Mouse (Mus musculus): ENCODE results near the gene Cacna1e. TPM values are rescaled to one million over a fixed set of nuclear protein-coding genes. Genes with fewer than 3 reads are reported as not detected.

The Cacna1e gene
- polyA plus RNA-seq, 1 experiment from 2014 or later: 0.05 TPM

DNA sequence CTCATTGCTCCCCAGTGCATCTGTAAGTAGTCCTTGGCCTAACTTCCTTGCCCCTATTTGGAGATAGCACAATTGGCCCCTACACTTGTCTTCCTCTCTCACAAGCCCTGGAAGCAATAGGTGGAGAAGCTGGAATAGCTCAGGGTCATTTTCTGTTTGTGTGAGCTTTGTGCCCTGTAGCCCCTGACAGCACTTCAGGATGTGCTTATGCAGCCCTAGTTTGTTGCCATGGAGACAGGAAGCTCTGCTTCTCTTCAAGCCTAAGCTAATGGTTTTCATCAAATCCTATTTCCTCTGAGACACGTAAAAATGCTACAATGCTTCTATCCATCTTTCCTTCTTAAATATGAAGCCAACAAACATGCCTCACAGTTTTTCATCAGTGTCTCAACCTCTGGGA, 328.5 kb downstream of the Cacna1e start:
- Histone ChIP-seq H3K9me3 (ENCODE audit: low read length) (no peaks in the 10 kb centered on the region), H3K4me3 (ENCODE audit: low read length) (no peak overlapping the region), H3K9ac (replicated peaks; ENCODE audit: low read length) (no peak overlapping the region), H3K27me3 (ENCODE audit: insufficient read depth, low read length) (no peaks in the 10 kb centered on the region), H3K4me2 (replicated peaks; ENCODE audit: low read depth, low read length) (no peak overlapping the region), H3K36me3 (ENCODE audit: insufficient read depth, low read length) (no peaks in the 10 kb centered on the region), H3K27ac (ENCODE audit: low read length) (no peak overlapping the region), H3K4me1 (ENCODE audit: insufficient read depth, low read length) (no peaks in the 10 kb centered on the region)
- 44% methylated on average over 1 of the region's 1 CpGs for WGBS
- no peak for ATAC-seq (ENCODE audit: low FRiP score, low TSS enrichment)

- no peaks in the 10 kb centered on the region for H3K4me1 ChIP-seq (ENCODE audit: insufficient read depth, low read length)
- H3K27ac ChIP-seq (ENCODE audit: low read length): no peak overlapping the region
- H3K4me3 ChIP-seq (ENCODE audit: low read length): no peak overlapping the region
- no peak overlapping the region for H3K4me2 ChIP-seq (replicated peaks; ENCODE audit: low read depth, low read length)
- no peaks in the 10 kb centered on the region for H3K9me3 ChIP-seq (ENCODE audit: low read length)
- H3K27me3 ChIP-seq (ENCODE audit: insufficient read depth, low read length): no peaks in the 10 kb centered on the region
- 47% methylated on average over 1 of the region's 1 CpGs for WGBS
- no peak for ATAC-seq (ENCODE audit: low FRiP score, low TSS enrichment)
- no peak overlapping the region for H3K9ac ChIP-seq (replicated peaks; ENCODE audit: low read length)
- H3K36me3 ChIP-seq (ENCODE audit: insufficient read depth, low read length): no peaks in the 10 kb centered on the region
Measured at GRCm38 (mm10) chr1:154553132-154553531, 331.2 kb downstream of the Cacna1e start.

GRCm38 (mm10) chr1:154537445-154537844, 346.9 kb downstream of the Cacna1e start:
- H3K27ac ChIP-seq (ENCODE audit: low read length): no peak overlapping the region
- no peaks in the 10 kb centered on the region for H3K36me3 ChIP-seq (ENCODE audit: insufficient read depth, low read length)
- H3K4me1 ChIP-seq (ENCODE audit: insufficient read depth, low read length): no peaks in the 10 kb centered on the region
- no peaks in the 10 kb centered on the region for H3K27me3 ChIP-seq (ENCODE audit: insufficient read depth, low read length)
- H3K9me3 ChIP-seq (ENCODE audit: low read length): no peaks in the 10 kb centered on the region; the same call in 1 of the 2 replicates
- H3K4me3 ChIP-seq (ENCODE audit: low read length): no peak overlapping the region
- ATAC-seq (ENCODE audit: low FRiP score, low TSS enrichment): no peak
- H3K9ac ChIP-seq (replicated peaks; ENCODE audit: low read length): no peak overlapping the region
- no peak overlapping the region for H3K4me2 ChIP-seq (replicated peaks; ENCODE audit: low read depth, low read length)

- no peaks in the 10 kb centered on the region for H3K36me3 ChIP-seq (ENCODE audit: insufficient read depth, low read length)
- no peak overlapping the region for H3K4me3 ChIP-seq (ENCODE audit: low read length)
- H3K9ac ChIP-seq (replicated peaks; ENCODE audit: low read length): no peak overlapping the region
- no peaks in the 10 kb centered on the region for H3K4me1 ChIP-seq (ENCODE audit: insufficient read depth, low read length)
- no peak overlapping the region for H3K4me2 ChIP-seq (replicated peaks; ENCODE audit: low read depth, low read length)
- WGBS: 78% methylated on average over 2 of the region's 2 CpGs
- H3K9me3 ChIP-seq (ENCODE audit: low read length): no peaks in the 10 kb centered on the region
- no peaks in the 10 kb centered on the region for H3K27me3 ChIP-seq (ENCODE audit: insufficient read depth, low read length)
- ATAC-seq (ENCODE audit: low FRiP score, low TSS enrichment): no peak
- H3K27ac ChIP-seq (ENCODE audit: low read length): no peak overlapping the region
Measured at GRCm38 (mm10) chr1:154536763-154537162, 347.5 kb downstream of the Cacna1e start.

GRCm38 (mm10) chr1:154532987-154533940, 351.0 kb downstream of the Cacna1e start:
- H3K27ac ChIP-seq (ENCODE audit: low read length): no peak overlapping the region

GRCm38 (mm10) chr1:154529666-154530065, 354.6 kb downstream of the Cacna1e start:
- WGBS: 91% methylated on average over 4 of the region's 4 CpGs
- no peak overlapping the region for H3K4me2 ChIP-seq (replicated peaks; ENCODE audit: low read depth, low read length)
- no peaks in the 10 kb centered on the region for H3K4me1 ChIP-seq (ENCODE audit: insufficient read depth, low read length)
- H3K27me3 ChIP-seq (ENCODE audit: insufficient read depth, low read length): no peaks in the 10 kb centered on the region
- H3K9ac ChIP-seq (replicated peaks; ENCODE audit: low read length): no peak overlapping the region
- H3K36me3 ChIP-seq (ENCODE audit: insufficient read depth, low read length): no peaks in the 10 kb centered on the region
- ATAC-seq (ENCODE audit: low FRiP score, low TSS enrichment): no peak
- H3K4me3 ChIP-seq (ENCODE audit: low read length): no peak overlapping the region
- H3K27ac ChIP-seq (ENCODE audit: low read length): no peak overlapping the region
- no peaks in the 10 kb centered on the region for H3K9me3 ChIP-seq (ENCODE audit: low read length)

More at GRCm38 (mm10) chr1:154532987-154533940, 351.0 kb downstream of the Cacna1e start:
- no peaks in the 10 kb centered on the region for H3K9me3 ChIP-seq (ENCODE audit: low read length)
- no peak overlapping the region for H3K4me2 ChIP-seq (replicated peaks; ENCODE audit: low read depth, low read length)
- no peaks in the 10 kb centered on the region for H3K27me3 ChIP-seq (ENCODE audit: insufficient read depth, low read length)
- no peaks in the 10 kb centered on the region for H3K36me3 ChIP-seq (ENCODE audit: insufficient read depth, low read length)
- H3K4me1 ChIP-seq (ENCODE audit: insufficient read depth, low read length): no peaks in the 10 kb centered on the region
- no peak overlapping the region for H3K4me3 ChIP-seq (ENCODE audit: low read length)
- ATAC-seq (ENCODE audit: low FRiP score, low TSS enrichment): no peak
- 78% methylated on average over 11 of the region's 11 CpGs for WGBS
- no peak overlapping the region for H3K9ac ChIP-seq (replicated peaks; ENCODE audit: low read length)

DNA sequence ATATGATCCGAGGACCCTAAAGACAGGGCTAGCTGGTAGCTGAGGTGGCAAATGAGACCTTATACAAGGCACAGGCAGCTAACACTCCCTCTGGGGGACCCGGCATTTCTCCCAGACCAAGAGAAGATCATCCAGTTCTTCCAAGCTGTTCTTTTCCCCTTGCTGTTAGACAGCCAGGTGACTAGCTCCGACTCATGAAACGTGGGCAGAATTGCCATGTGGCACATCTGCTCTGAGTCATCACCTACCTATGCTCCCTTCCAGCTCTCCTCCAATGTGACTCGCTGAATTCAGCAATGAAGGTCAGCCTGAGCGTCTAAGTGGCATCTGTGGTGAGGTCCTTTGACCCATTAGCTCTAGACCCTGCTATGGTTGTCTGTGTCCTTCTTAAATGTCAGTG, 355.5 kb downstream of the Cacna1e start:
- Histone ChIP-seq H3K36me3 (ENCODE audit: insufficient read depth, low read length) (no peaks in the 10 kb centered on the region), H3K27me3 (ENCODE audit: insufficient read depth, low read length) (no peaks in the 10 kb centered on the region), H3K27ac (ENCODE audit: low read length) (no peak overlapping the region), H3K9ac (replicated peaks; ENCODE audit: low read length) (no peak overlapping the region), H3K4me3 (ENCODE audit: low read length) (no peak overlapping the region), H3K4me1 (ENCODE audit: insufficient read depth, low read length) (no peaks in the 10 kb centered on the region), H3K9me3 (ENCODE audit: low read length) (no peaks in the 10 kb centered on the region), H3K4me2 (replicated peaks; ENCODE audit: low read depth, low read length) (no peak overlapping the region)
- ATAC-seq (ENCODE audit: low FRiP score, low TSS enrichment): no peak
- 91% methylated on average over 6 of the region's 6 CpGs for WGBS

GRCm38 (mm10) chr1:154520715-154521114, 363.6 kb downstream of the Cacna1e start:
- H3K27me3 ChIP-seq (ENCODE audit: insufficient read depth, low read length): no peaks in the 10 kb centered on the region
- H3K27ac ChIP-seq (ENCODE audit: low read length): no peak overlapping the region
- no peak for ATAC-seq (ENCODE audit: low FRiP score, low TSS enrichment)
- H3K4me1 ChIP-seq (ENCODE audit: insufficient read depth, low read length): no peaks in the 10 kb centered on the region
- H3K9me3 ChIP-seq (ENCODE audit: low read length): no peaks in the 10 kb centered on the region
- 90% methylated on average over 2 of the region's 2 CpGs for WGBS
- H3K4me2 ChIP-seq (replicated peaks; ENCODE audit: low read depth, low read length): no peak overlapping the region
- no peaks in the 10 kb centered on the region for H3K36me3 ChIP-seq (ENCODE audit: insufficient read depth, low read length)
- H3K9ac ChIP-seq (replicated peaks; ENCODE audit: low read length): no peak overlapping the region
- no peak overlapping the region for H3K4me3 ChIP-seq (ENCODE audit: low read length)

- 82% methylated on average over 2 of the region's 2 CpGs for whole genome bisulfite sequencing
- no peak overlapping the region for H3K9ac ChIP-seq (replicated peaks; ENCODE audit: low read length)
- no peak for ATAC-seq (ENCODE audit: low FRiP score, low TSS enrichment)
- no peaks in the 10 kb centered on the region for H3K36me3 ChIP-seq (ENCODE audit: insufficient read depth, low read length)
- no peak overlapping the region for H3K27ac ChIP-seq (ENCODE audit: low read length)
- no peak overlapping the region for H3K4me2 ChIP-seq (replicated peaks; ENCODE audit: low read depth, low read length)
- H3K4me3 ChIP-seq (ENCODE audit: low read length): no peak overlapping the region
- no peaks in the 10 kb centered on the region for H3K9me3 ChIP-seq (ENCODE audit: low read length)
- H3K4me1 ChIP-seq (ENCODE audit: insufficient read depth, low read length): no peaks in the 10 kb centered on the region
- no peaks in the 10 kb centered on the region for H3K27me3 ChIP-seq (ENCODE audit: insufficient read depth, low read length)
Measured at GRCm38 (mm10) chr1:154515350-154515749, 369.0 kb downstream of the Cacna1e start.

DNA sequence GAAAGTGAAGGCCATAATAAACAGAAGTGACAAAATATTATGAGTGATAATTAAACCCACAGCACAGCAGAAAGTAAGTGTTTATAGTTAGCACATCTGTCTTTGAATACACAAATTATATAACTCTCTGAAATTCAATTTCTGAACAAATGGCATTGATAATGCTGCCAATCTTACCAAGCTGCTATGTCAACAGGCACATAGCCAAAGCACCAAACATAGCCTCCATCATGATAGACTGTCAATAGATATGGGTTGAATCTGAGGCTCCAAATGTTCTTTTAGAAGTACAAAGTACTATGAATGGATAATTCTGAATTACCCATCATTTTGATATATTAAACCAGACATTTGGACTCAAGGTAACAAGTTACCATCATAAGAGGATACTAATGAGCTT, 372.6 kb downstream of the Cacna1e start:
- Histone ChIP-seq H3K36me3 (ENCODE audit: insufficient read depth, low read length) (no peaks in the 10 kb centered on the region), H3K27ac (ENCODE audit: low read length) (no peak overlapping the region), H3K9me3 (ENCODE audit: low read length) (no peaks in the 10 kb centered on the region)

More for the DNA sequence above, 372.6 kb downstream of the Cacna1e start:
- Histone ChIP-seq H3K4me2 (replicated peaks; ENCODE audit: low read depth, low read length) (no peak overlapping the region), H3K4me3 (ENCODE audit: low read length) (no peak overlapping the region), H3K4me1 (ENCODE audit: insufficient read depth, low read length) (no peaks in the 10 kb centered on the region), H3K27me3 (ENCODE audit: insufficient read depth, low read length) (no peaks in the 10 kb centered on the region), H3K9ac (replicated peaks; ENCODE audit: low read length) (no peak overlapping the region)
- no peak for ATAC-seq (ENCODE audit: low FRiP score, low TSS enrichment)
